Mouse (Mus musculus) forebrain, embryonic 10.5 days (tissue): ENCODE measurements at regions not wholly inside any gene's neighbourhood (a gene's known extent, or its start where the extent isn't known, plus 50 kb on each side); places are given as distances from the start of the nearest gene placed in this dataset.

Experiments
- DNase-seq: peaks from one replicate; pipeline ENCODE4 v3.0.0-alpha.2; 2017; ENCODE audit warnings: low spot score; ENCODE audit errors: extremely low spot score
- H3K27ac ChIP-seq: fragments of 300-500 bp; sonication (generic); 2 replicates; pipeline ENCODE4 v1.5.1; 2016; ENCODE audit warnings: mild to moderate bottlenecking
- H3K27me3 ChIP-seq: fragments of 300-500 bp; sonication (generic); 2 replicates; pipeline ENCODE4 v1.6.1; 2016; ENCODE audit warnings: mild to moderate bottlenecking; ENCODE audit not compliant: poor library complexity, severe bottlenecking
- H3K36me3 ChIP-seq: fragments of 300-500 bp; sonication (generic); replicated peaks from 2 replicates; pipeline ENCODE4 v1.6.1; 2016; ENCODE audit warnings: mild to moderate bottlenecking, moderate library complexity
- H3K4me1 ChIP-seq: fragments of 300-500 bp; sonication (generic); 2 replicates; pipeline ENCODE4 v1.6.1; 2016
- H3K4me3 ChIP-seq: fragments of 300-500 bp; sonication (generic); 2 replicates; pipeline ENCODE4 v1.5.1; 2016; ENCODE audit warnings: mild to moderate bottlenecking, moderate library complexity
- H3K9me3 ChIP-seq: fragments of 300-500 bp; sonication (generic); 2 replicates; pipeline ENCODE4 v1.6.1; 2016; ENCODE audit warnings: mild to moderate bottlenecking, moderate library complexity
- WGBS: fragments of 180-500 bp; shearing (Covaris S2); methylation state at CpG from one replicate; pipeline ENCODE4 v1.1.7; 2016; 5-methylcytosine and 5-hydroxymethylcytosine counted together

DNA sequence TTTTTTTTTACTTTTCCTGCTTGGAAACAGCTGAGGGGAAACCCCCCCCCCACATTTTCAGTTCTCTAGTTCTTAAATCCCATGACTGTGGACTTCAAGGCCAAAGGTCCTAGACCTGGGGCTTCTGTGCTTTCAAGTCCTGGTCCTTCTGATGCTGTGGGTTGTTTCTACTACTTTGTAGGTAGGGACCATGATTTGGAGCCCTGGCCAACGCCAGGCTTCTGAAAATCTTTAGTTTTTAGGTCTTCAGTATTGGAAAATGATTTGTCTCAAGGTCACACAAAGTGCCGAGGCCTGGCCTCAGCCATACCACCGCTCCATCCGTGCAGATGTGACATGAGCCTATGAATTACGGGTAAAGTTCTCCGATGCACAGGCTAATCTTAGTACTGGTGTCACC is 70.8 kb upstream of the Map4k3 start:
- Histone ChIP-seq H3K4me3 (no peak overlapping the region), H3K27ac (no peak overlapping the region), H3K27me3 (no peaks in the 10 kb centered on the region), H3K36me3 (no peaks in the 10 kb centered on the region), H3K9me3 (no peaks in the 10 kb centered on the region), H3K4me1 (peaks cover 23% of the 10 kb centered on the region)
- 93% methylated on average over 6 of the region's 6 CpGs for WGBS
- no peak for DNase-seq

DNA sequence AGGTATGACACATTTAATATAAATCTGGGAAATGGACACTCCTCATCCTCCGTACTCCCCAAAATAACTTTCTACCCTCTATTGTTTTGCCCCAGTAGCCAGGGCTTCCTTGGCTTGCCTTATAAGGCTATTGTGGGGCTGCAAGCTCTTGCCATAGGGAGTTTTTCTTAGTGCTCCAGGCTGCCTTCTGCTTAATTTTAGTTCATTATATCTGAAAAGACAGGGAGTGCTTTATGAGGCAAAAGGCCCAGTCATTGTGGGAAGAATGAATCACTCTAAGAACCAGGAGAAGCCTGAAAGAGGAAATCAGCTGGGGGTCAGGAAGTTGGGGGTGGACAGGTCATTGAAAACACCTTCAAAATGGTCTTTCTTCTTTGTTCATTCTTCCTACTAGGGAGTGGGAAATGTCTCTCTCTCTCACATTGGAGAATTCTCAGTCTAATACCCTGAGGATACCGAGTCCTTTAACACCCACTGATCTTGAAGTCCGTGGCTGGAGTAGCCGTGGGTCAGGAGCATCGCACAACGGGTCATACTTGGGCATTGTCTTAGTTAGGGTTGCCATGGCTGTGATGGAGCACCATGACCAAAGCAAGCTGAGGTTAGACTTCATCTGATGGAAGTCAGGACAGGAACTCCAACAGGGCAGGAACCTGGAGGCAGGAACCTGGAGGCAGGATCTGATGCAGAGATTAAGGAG is 70.1 kb upstream of the Map4k3 start:
- no peak overlapping the region for H3K4me3 ChIP-seq
- peaks cover 23% of the 10 kb centered on the region for H3K4me1 ChIP-seq
- no peaks in the 10 kb centered on the region for H3K36me3 ChIP-seq
- DNase-seq, result no peak
- no peaks in the 10 kb centered on the region for H3K9me3 ChIP-seq
- WGBS, result 80% methylated on average over 6 of the region's 6 CpGs
- H3K27me3 ChIP-seq, result no peaks in the 10 kb centered on the region
- H3K27ac ChIP-seq, result no peak overlapping the region

DNA sequence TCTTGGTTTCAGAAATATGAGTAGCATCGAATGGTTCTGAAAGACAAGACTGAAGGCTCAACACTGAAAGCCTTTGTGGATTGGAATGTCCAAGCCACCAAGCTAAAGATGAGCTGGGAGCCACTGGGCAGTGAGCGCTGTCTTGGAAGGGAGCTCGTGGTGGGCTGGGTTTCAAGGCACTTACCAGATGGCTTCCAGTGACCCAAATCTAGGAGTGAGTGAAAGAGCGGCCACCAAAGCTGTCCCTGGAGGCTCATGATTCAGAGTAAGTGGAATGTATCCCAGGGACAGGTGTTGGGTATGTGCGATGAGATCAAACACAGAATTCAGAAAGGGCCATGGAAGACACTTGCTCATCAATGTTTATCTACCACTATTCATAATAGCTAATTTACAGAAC is 68.5 kb upstream of the Map4k3 start:
- Histone ChIP-seq H3K27me3 (no peaks in the 10 kb centered on the region), H3K9me3 (no peaks in the 10 kb centered on the region), H3K4me3 (no peak overlapping the region), H3K4me1 (peaks cover 14% of the 10 kb centered on the region), H3K27ac (no peak overlapping the region), H3K36me3 (no peaks in the 10 kb centered on the region)
- no peak for DNase-seq
- 83% methylated on average over 5 of the region's 5 CpGs for WGBS

DNA sequence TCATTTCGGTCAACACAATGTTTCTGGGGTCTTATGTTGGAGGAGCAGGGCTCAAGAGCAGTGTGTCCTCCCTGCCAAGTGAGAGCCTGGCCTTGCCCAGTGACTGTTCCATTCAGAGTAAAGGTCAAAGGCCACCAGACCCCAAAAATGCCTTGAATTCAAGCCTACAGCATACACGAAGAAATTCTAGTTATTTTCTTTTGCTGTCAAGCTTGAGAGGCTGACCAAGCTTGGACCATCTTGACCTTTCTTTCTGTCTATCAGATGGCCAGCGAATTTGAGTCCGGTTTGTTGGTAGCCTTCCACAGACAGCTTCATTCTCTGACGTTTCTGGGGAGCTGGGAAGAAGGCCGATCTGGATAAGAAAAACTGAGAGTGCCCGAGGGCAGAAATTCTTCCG is 68.1 kb upstream of the Map4k3 start:
- Histone ChIP-seq H3K4me3 (no peak overlapping the region), H3K27ac (no peak overlapping the region), H3K4me1 (peaks cover 10% of the 10 kb centered on the region), H3K36me3 (no peaks in the 10 kb centered on the region), H3K9me3 (no peaks in the 10 kb centered on the region), H3K27me3 (no peaks in the 10 kb centered on the region)
- DNase-seq, result no peak
- 82% methylated on average over 8 of the region's 8 CpGs for WGBS

DNA sequence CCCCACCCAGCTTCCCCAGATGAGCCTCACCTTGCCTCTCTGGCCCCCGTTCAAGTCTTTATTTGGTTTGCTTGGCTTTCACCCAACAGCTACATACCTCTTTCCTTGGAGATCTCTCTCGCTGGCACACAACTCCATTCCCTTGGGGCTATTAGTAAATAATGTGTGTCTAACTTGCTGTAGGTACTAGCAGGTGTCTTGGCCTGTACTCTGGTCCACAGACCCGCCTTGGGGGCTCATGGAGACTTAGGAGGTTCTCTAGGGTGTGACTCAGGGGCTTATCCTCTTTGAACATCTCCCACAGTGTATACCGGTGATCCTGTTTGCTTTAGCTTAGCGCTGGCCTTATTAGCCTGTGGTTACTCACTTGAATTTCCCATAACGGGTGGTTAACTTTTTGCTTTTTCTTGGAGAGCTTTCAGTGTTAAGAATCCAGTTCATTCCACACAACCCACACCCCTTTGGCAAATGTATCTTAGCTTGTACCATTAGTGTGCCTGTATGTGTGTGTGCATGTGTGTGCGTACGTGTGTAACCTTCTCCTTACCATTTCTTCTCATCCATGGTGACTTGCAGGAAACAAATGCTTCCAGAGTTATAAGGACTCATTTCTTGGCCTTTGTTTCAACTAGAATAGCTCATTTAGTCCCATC is 67.3 kb upstream of the Map4k3 start:
- H3K4me1 ChIP-seq, result 0 out of 2 replicates have a peak, but pooled peaks cover 3% of the 10 kb centered on the region
- H3K27ac ChIP-seq, result no peak overlapping the region
- no peak for DNase-seq
- H3K27me3 ChIP-seq, result no peaks in the 10 kb centered on the region
- H3K4me3 ChIP-seq, result no peak overlapping the region
- no peaks in the 10 kb centered on the region for H3K36me3 ChIP-seq
- no peaks in the 10 kb centered on the region for H3K9me3 ChIP-seq
- 89% methylated on average over 8 of the region's 8 CpGs for WGBS

DNA sequence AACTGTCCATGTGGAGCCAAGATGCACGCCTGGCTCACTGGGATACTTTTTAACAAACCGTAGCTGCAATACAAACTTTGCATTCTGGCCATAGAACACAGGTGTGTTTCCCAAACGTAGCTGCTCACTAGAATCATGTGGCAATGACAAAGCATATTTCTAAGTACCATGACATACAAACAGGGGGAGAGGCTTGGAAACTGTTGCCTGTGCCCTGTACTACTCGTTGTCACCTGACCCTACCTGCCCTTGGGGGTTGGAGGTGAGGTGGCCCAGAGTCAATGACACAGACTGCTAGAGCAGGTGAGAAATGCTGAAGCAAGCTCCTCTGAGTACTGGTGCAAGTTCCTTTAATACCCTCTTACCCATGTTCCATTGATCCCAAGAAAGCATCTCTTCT is 64.3 kb upstream of the Map4k3 start:
- no peak for DNase-seq
- no peak overlapping the region for H3K27ac ChIP-seq
- H3K27me3 ChIP-seq, result no peaks in the 10 kb centered on the region
- WGBS, result 87% methylated on average over 4 of the region's 4 CpGs
- H3K36me3 ChIP-seq, result no peaks in the 10 kb centered on the region
- no peaks in the 10 kb centered on the region for H3K9me3 ChIP-seq
- no peak overlapping the region for H3K4me3 ChIP-seq
- 0 out of 2 replicates have a peak, but pooled peaks cover 3% of the 10 kb centered on the region for H3K4me1 ChIP-seq

DNA sequence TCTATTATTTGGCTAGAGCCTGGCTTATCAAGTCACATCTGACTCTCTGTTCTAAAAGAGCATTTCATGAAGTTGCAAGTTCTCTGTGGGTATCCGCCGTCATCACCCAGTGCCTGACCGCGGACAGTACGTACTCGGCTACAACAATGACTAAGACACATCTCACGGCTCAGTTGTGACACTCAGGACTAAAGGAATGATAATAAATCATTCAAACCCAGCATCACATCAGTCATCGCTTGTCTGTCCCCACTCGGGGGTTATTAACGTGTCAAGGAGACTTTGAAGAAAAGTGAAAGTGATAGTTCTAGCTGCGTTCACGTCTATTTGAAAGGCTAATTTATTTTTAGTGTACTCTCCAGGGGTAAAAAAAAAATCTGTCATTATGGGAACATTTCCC is 61.4 kb upstream of the Map4k3 start:
- no peaks in the 10 kb centered on the region for H3K9me3 ChIP-seq
- no peak overlapping the region for H3K27ac ChIP-seq
- no peaks in the 10 kb centered on the region for H3K27me3 ChIP-seq
- no peak for DNase-seq
- H3K4me3 ChIP-seq, result no peak overlapping the region
- no peaks in the 10 kb centered on the region for H3K36me3 ChIP-seq
- H3K4me1 ChIP-seq, result 0 out of 2 replicates have a peak, but pooled peaks cover 3% of the 10 kb centered on the region
- WGBS, result 93% methylated on average over 12 of the region's 12 CpGs

DNA sequence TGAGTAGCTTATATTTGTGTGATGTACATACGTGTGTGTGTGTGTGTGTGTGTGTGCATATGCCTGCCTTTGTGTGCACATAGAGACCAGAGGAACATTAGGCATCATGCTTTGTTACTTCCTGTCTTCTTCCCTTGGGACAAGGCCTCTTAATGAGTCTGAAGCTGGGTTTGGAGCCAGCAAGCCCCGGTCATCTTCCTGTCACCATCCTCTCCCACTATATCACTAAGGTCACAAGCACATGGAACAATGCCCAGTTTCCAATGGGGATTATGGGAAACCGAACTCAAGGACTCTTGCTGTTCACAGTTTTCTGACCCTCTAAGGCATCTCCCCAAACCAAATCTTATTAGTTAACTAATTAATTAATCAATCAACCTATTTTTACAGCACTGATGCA is 60.7 kb upstream of the Map4k3 start:
- Histone ChIP-seq H3K4me3 (no peak overlapping the region), H3K4me1 (no peaks in the 10 kb centered on the region), H3K36me3 (no peaks in the 10 kb centered on the region), H3K27ac (no peak overlapping the region), H3K27me3 (no peaks in the 10 kb centered on the region), H3K9me3 (no peaks in the 10 kb centered on the region)
- 90% methylated on average over 3 of the region's 3 CpGs for WGBS
- no peak for DNase-seq

DNA sequence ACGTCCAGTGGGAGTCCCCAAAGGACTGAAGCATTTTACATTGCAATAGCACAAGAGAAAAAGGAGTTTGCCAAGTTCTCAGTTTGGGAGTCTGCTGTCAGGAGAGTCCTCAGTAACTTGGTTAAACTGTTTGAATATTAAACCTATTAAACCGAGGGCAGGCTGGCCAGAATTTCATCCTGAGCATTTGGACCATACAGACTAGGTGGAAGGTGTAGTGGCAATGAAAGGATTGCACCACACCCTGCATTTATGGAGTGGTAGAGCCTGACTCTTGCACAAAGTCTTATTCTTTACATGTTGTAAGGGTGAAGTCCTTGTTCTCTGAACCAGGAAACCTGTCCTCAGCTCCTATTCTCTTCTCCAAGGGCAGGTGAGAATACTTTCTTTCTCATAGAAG is 58.6 kb upstream of the Map4k3 start:
- no peaks in the 10 kb centered on the region for H3K9me3 ChIP-seq
- no peak overlapping the region for H3K27ac ChIP-seq
- H3K4me3 ChIP-seq, result no peak overlapping the region
- no peaks in the 10 kb centered on the region for H3K27me3 ChIP-seq
- WGBS, result 85% methylated on average over 2 of the region's 2 CpGs
- peaks cover 10% of the 10 kb centered on the region; the same call in 1 of the 2 replicates for H3K4me1 ChIP-seq
- no peak for DNase-seq
- H3K36me3 ChIP-seq, result no peaks in the 10 kb centered on the region

DNA sequence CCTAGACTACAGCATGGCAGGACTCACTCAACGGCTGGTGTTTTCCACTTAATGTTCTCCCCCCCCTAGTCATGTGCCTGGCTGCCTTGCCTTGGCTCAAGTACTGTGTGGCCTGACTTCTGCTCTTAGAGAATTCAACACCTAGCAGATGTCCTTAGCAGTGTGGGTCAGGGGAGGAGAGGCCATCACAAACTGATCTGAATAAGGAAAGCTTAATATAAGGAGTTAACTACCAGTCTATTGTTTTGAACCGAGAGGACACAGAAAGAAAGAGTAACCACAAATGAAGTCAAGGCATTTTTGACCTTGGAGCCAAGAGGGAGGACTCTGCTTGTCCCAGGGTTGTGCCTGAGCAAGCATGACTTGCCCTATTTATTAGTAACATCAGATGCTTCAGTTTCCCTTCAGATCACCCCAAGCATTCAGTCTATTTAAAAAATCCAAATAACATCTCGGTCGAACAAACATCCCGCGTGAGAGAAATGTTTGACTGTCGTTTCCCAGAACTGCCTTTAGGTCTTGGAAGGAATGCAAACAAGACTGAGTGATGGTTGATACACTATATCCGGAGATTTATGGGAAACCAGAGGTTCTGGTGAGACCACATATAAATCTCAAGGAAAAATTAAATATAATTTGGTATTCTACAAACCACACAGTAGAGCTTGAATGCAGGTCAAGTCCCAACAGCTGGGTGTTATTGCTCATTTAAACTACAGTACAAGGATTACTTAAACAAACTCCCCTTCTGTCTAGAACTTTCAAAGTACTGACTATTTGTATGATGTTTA is 58.0 kb upstream of the Map4k3 start:
- Histone ChIP-seq H3K9me3 (no peaks in the 10 kb centered on the region), H3K27me3 (no peaks in the 10 kb centered on the region), H3K4me1 (peaks cover 13% of the 10 kb centered on the region; the same call in 1 of the 2 replicates), H3K4me3 (no peak overlapping the region), H3K27ac (no peak overlapping the region), H3K36me3 (no peaks in the 10 kb centered on the region)
- no peak for DNase-seq
- WGBS, result 92% methylated on average over 8 of the region's 8 CpGs

DNA sequence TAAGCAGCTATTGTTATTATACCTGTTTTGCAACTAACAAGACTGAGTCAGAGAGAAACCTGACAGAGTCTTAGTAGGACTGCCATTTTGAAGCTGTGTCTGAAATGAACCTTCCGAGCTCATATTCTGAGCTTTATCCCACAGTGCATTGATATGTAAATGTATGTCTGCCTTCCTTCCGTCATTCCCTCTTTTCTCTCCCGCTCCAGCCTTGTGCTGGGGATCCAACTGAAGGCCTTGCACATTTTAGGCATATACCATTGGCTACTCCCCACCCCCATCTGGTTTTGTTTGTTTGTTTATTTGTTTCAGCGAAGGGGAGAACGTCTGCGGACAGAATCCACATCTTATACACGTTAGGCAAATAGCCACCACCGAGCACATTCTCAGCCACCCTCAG is 57.2 kb upstream of the Map4k3 start:
- Histone ChIP-seq H3K4me1 (peaks cover 13% of the 10 kb centered on the region; the same call in 1 of the 2 replicates), H3K36me3 (no peaks in the 10 kb centered on the region), H3K27me3 (no peaks in the 10 kb centered on the region), H3K9me3 (no peaks in the 10 kb centered on the region), H3K4me3 (no peak overlapping the region), H3K27ac (no peak overlapping the region)
- 74% methylated on average over 8 of the region's 8 CpGs for WGBS
- DNase-seq, result no peak

DNA sequence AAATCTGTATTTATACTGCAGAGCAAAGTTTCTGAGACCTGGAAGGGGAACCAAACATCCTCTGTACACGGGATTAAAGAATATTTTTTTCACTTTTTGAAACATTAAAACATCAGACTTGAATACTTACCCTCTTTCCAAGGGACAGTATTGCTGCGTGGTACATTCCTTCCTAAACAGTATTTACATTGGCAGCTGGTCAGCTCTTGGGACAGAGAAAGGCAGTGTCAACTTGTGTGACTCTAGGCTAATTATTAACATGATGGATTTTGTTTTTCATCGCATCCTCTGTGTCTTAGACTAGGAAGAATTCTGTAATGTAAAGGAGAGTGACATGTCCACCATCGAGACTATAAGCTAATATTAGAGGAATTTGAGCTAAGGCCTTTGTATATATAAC is 56.8 kb upstream of the Map4k3 start:
- Histone ChIP-seq H3K9me3 (no peaks in the 10 kb centered on the region), H3K27ac (no peak overlapping the region), H3K4me3 (no peak overlapping the region), H3K4me1 (peaks cover 13% of the 10 kb centered on the region; the same call in 1 of the 2 replicates), H3K36me3 (no peaks in the 10 kb centered on the region), H3K27me3 (no peaks in the 10 kb centered on the region)
- 86% methylated on average over 4 of the region's 4 CpGs for WGBS
- DNase-seq, result no peak

DNA sequence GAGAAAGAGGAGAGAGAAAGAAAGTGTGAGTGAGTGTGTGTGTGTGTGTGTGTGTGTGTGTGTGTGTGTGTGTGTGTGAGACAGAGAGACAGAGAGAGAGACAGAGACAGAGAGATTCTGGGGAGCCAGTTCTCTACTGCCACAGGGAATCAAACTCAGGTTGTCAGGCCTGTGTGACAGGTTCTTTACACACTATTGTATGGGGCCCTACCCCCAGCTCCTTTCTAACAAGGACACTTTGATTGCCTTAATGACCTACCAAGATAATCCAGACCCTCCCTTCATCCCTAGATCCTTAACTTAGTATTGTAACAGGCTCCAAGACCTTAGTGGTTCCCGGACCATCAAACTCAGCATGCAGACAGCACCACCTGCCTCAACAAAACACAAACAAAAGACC is 53.9 kb upstream of the Map4k3 start:
- no peak overlapping the region for H3K27ac ChIP-seq
- no peaks in the 10 kb centered on the region; the same call in 1 of the 2 replicates for H3K9me3 ChIP-seq
- WGBS, result 31% methylated on average over 1 of the region's 1 CpGs
- no peaks in the 10 kb centered on the region for H3K36me3 ChIP-seq
- no peaks in the 10 kb centered on the region for H3K27me3 ChIP-seq
- H3K4me1 ChIP-seq, result peaks cover 13% of the 10 kb centered on the region; the same call in 1 of the 2 replicates
- no peak overlapping the region for H3K4me3 ChIP-seq
- DNase-seq, result no peak
